Mouse (Mus musculus) G1E-ER4 (cell line): ENCODE data around the gene Atp1a1. TPM values are rescaled to one million over a fixed set of nuclear protein-coding genes. Genes with fewer than 3 reads are reported as not detected.

Experiments
- GATA1 ChIP-seq: IDR thresholded peaks from one replicate; pipeline ENCODE4 v1.8.0; 2012; ENCODE audit warnings: low read length, inconsistent platforms
- polyA plus RNA-seq: library from polyadenylated mRNA; stranded (reverse); fragments of >175 nt; gene quantifications from 2 replicates; pipeline ENCODE4 v1.2.3, GENCODE M21; 2012

Gene Atp1a1
- polyA plus RNA-seq, 1 experiment: 163 TPM

DNA sequence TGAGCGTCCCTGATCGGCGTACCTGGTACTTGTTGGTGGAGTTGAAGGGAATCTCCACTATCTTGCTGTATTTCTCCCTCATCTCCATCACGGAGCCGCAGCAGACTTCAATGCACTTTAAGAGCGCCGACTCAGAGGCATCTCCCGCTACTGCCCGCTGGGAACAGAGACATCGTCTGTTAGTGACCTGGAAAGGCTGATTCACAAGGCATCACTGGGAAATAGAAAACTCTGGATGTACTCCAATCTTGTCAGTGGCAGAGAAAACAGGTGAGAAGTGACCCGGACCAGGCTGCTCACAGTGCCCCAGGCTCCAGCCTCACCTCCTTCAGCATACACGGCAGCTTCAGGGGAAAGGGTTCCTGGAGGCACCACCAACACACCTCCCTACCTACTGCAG, 17.7 kb downstream of the Atp1a1 start:
- TF ChIP-seq GATA1: no peak

DNA sequence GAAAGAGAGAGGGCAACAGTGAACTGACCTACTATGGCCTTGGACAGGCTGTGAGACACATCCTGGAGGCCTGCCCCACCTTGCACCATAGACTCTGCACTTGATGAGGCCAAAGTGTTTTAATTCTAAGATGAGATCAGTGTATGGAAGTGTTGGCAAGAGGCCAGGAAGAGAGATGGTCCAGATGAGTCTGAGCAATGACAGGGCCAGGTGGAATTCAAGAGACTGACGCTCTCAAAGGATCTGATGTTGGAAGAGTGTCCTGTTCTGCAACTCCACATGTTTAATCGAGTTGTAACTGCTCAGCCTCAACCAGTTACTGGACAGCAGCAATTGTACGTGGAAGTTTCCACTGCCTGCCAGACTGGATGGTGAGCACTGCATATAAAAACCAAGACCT, 26.4 kb downstream of the Atp1a1 start:
- no peak for TF ChIP-seq GATA1

- no peak for TF ChIP-seq GATA1
These were observed 27.1 kb downstream of the Atp1a1 start for GRCm38 (mm10) chr3:101577361-101577760.

GRCm38 (mm10) chr3:101575527-101576085, 28.9 kb downstream of the Atp1a1 start:
- TF ChIP-seq GATA1: no peak

DNA sequence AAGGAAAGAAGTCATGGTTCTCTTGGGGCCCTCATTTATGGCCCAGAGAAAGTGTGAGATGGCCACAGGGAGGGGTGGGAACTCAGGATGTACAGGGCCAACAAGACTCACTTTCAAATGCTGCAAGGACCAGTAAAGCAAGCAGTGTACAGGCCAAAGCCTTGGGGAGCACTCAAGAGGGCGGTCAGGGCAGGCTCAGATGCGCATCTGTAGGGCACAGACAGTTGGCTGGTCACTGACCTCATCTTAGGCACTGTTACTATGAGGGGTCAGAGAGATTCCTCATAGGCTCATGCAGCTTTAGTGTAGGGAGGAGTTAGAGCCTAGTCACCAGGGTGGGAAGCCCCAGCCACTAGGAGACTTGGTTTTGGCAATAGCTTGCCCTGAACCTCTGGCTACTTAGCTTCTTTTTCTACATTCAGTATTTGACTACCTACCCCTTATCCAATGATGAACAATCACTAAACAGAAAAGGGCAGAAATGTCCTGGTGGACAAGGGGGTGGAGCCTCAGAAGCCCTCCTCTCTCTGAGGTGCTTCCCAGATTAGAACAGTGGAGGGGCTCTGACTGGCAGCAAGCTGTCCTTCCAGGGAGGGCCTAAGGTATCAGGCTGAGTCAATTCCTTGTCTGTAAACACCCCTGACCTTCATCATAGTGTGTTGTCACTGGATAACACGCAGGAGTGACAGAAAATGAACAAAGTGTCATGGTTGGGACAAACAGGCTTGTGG, 29.9 kb downstream of the Atp1a1 start:
- TF ChIP-seq GATA1: no peak

GRCm38 (mm10) chr3:101572991-101573390, 31.5 kb downstream of the Atp1a1 start:
- no peak for TF ChIP-seq GATA1

GRCm38 (mm10) chr3:101572174-101572626, 32.3 kb downstream of the Atp1a1 start:
- TF ChIP-seq GATA1: no peak

GRCm38 (mm10) chr3:101571515-101572130, 32.9 kb downstream of the Atp1a1 start:
- no peak for TF ChIP-seq GATA1

DNA sequence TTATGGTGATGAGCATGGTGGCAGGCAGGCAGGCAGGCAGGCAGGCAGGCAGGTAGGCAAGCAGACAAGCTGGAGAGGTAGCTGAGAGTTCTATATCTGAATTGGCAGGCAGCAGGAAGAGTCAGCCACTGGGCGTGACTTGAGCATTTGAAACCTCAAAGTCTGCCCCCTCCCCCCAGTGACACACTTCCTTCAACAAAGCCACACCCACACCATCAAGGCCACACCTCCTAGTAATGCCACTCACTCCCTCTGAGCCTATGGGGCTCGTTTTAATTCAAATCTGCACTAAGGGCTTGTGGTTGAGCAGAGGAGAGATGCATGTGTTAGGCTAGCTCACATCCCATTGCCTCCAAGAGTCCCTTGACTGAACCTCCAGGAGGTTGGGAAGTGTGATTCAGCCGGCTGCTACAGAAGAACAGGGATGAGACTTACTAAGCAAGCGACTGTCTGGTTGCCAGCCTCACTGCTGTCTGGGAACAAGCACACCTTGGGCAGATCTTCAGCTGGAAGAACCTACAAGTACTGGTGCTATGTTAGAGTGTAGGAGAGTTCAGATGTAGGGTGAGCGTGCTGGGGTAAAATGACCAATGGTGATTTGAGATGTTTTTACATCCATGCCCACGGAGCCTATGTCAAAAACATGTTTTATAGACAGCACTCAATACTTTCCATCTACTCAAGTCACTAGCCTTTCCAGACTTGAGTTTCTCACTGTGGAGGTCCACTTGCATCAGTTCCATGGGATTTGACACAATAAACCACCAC, 33.6 kb downstream of the Atp1a1 start:
- TF ChIP-seq GATA1: no peak

- no peak for TF ChIP-seq GATA1
These were observed 34.2 kb downstream of the Atp1a1 start for GRCm38 (mm10) chr3:101570246-101570645.

DNA sequence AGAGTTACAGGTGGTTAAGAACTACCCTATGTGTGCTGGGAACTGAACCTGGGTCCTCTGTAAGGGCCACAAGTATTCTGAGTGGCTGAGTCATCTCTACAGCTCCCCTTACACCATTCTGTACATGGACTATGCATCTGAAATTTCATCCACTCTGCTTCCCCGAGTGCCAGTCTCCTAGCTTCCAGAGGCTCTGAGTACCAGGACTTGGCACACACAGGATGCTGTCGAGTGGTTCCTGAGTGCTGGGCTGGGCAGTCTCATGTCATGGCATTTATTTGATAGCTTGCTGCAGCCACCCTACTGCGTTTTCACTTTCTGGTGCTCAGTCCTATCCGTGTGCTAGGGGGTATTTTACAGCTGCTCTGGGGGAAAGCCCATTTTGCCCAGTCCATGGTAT, 35.9 kb downstream of the Atp1a1 start:
- TF ChIP-seq GATA1: no peak

DNA sequence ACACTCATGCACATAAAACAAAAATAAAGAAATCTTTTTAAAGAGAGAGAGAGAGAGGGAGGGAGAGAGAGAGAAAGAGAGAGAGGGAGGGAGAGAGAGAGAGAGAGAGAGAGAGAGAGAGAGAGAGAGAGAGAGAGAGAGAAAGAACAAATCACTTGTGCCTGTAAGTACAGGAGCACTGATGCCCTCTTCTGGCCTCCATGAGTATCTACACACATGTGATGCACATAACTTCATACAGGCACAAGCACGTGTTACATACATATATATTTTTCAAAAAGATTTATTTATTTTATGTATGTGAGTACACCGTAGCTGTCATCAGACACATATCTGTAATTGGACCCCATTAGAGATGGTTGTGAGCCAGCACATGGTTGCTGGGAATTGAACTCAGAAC, 40.5 kb downstream of the Atp1a1 start:
- no peak for TF ChIP-seq GATA1

DNA sequence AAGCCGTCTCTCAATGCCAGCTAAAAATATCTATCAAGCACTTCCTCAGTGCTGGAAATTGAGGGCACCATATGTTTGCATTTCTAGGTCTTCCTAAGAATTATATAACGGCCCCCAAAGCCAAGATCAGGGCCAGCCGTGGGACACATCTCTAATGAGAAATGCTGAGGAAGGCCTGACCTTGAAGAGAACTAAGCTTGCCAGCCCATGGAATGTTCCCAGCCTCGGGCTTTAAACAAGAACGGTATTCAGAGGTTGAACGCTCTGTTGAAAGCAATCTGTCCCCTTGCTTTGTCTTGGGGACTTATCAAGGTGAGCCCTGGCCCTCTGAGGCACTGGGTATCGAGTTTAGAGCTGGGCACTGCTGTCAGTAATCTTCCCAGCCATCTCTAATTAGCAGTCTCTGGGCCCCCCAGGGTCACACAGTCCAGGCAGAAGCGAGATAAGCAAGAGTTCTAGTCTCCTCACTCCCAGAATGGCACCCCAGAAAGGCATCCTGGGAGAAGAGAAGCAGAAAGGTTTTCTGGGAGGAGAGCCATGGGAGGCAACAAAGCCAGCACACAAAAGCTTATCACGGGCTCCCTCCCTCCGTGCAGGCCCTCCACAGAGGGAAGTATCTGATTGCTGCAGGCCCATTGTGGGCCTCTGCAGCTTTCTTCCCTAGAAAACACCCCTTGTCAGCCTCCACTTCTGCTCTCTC, 41.8 kb downstream of the Atp1a1 start:
- TF ChIP-seq GATA1: no peak

GRCm38 (mm10) chr3:101561948-101562347, 42.5 kb downstream of the Atp1a1 start:
- TF ChIP-seq GATA1: no peak

DNA sequence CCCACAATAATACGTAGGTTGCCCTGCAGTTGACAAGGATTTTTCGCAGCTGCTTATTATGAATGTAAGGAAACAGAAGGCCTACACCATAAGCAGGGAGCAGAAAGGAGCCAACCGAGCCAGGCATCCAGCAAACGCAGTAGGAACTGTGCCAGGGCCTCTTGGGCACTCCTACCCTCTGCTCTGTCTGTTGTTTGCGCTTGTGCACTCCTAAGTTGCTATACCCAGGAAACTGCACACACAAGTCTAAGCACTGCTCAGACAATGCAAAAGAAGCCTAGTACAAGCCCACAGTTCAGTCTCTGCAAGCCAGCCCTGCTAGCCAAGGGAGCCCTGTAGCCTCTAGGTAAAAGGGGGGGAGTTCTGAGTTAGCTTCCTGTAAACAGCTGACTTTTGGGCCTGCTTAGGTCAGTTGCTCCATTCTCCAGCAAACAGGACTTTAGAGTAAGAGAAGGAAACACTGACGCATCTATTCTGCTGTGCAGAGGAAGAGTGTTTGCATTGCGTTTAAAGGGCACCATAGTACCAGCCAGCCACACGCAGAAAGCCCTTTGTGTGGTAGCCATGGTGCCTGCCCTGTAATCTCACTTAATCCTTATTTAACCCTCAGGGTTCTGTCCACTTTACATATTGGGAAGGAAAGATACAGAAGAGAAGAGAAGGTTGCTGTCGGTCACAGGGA, 43.5 kb downstream of the Atp1a1 start:
- no peak for TF ChIP-seq GATA1
